Mouse (Mus musculus): ENCODE data around the gene Olfr1015.
A peak's percentile ranks its signal among the peaks of the same experiment; 100 is the strongest.

The Olfr1015 gene

GRCm38 (mm10) chr2:85781717-85782116, at the start of gene Olfr1015:
Olfr1015 (plus strand) TSS chr2:85782017.
- DNase-seq = no peak

- no peak for DNase-seq
These were observed 28.0 kb upstream of the Olfr1015 start for GRCm38 (mm10) chr2:85753822-85754221.

- no peak for DNase-seq
These were observed 19.2 kb upstream of the Olfr1015 start, which contains the start of gene Olfr1012 for GRCm38 (mm10) chr2:85762666-85763065. Olfr1012 (minus strand) TSS chr2:85762766.

GRCm38 (mm10) chr2:85766798-85767197, 15.0 kb upstream of the Olfr1015 start, which contains the start of gene Olfr1013:
Olfr1013 (plus strand) TSS chr2:85767098.
- DNase-seq = no peak

GRCm38 (mm10) chr2:85772413-85772812, 9.4 kb upstream of the Olfr1015 start, which contains the start of gene Olfr1014:
Olfr1014 (plus strand) TSS chr2:85772713.
- DNase-seq = no peak

GRCm38 (mm10) chr2:85792331-85792730, 10.5 kb downstream of the Olfr1015 start:
- DNase-seq = peak; percentile 19

GRCm38 (mm10) chr2:85802444-85802843, 20.6 kb downstream of the Olfr1015 start, which contains the start of gene Olfr1016:
Olfr1016 (minus strand) TSS chr2:85802544.
- DNase-seq = no peak

- no peak for DNase-seq
These were observed 22.7 kb downstream of the Olfr1015 start for GRCm38 (mm10) chr2:85804501-85804900.

- no peak for DNase-seq
These were observed 36.4 kb downstream of the Olfr1015 start, which contains the start of gene Olfr1018 for GRCm38 (mm10) chr2:85818179-85818578. Olfr1018 (plus strand) TSS chr2:85818479.
